Mouse (Mus musculus) A20 (cell line): ENCODE data around the gene Gm20605.

Experiments used
- DNase-seq: peaks from one replicate; pipeline ENCODE4 v3.0.0-alpha.2; 2011; ENCODE audit warnings: low read depth, low spot score

The Gm20605 gene

GRCm38 (mm10) chr5:137649669-137650571 lies 20.9 kb downstream of the Gm20605 start:
- peak; percentile 94 for DNase-seq

GRCm38 (mm10) chr5:137652474-137652873 lies 23.5 kb downstream of the Gm20605 start:
- DNase-seq, result peak; percentile 64

- DNase-seq, result no peak
These were observed 24.4 kb downstream of the Gm20605 start for GRCm38 (mm10) chr5:137653366-137653765.

GRCm38 (mm10) chr5:137654746-137655145 lies 25.8 kb downstream of the Gm20605 start:
- DNase-seq, result no peak

- peak; percentile 51 for DNase-seq
These were observed 28.0 kb downstream of the Gm20605 start for GRCm38 (mm10) chr5:137656977-137657376.

- DNase-seq, result no peak
These were observed 31.2 kb downstream of the Gm20605 start for GRCm38 (mm10) chr5:137660064-137660688.

- DNase-seq, result no peak
These were observed 34.1 kb downstream of the Gm20605 start for GRCm38 (mm10) chr5:137663057-137663456.

GRCm38 (mm10) chr5:137668971-137669370 lies 40.0 kb downstream of the Gm20605 start:
- no peak for DNase-seq

GRCm38 (mm10) chr5:137670240-137670639 lies 41.3 kb downstream of the Gm20605 start:
- DNase-seq, result no peak

- DNase-seq, result peak; percentile 35
These were observed 42.7 kb downstream of the Gm20605 start for GRCm38 (mm10) chr5:137671443-137672240.

GRCm38 (mm10) chr5:137672361-137672760 lies 43.4 kb downstream of the Gm20605 start:
- no peak for DNase-seq

- no peak for DNase-seq
These were observed 44.0 kb downstream of the Gm20605 start for GRCm38 (mm10) chr5:137673015-137673414.

GRCm38 (mm10) chr5:137674786-137675185 lies 45.8 kb downstream of the Gm20605 start:
- no peak for DNase-seq

GRCm38 (mm10) chr5:137677859-137678258 lies 48.9 kb downstream of the Gm20605 start:
- DNase-seq, result no peak

GRCm38 (mm10) chr5:137678736-137679135 lies 49.8 kb downstream of the Gm20605 start:
- DNase-seq, result no peak

GRCm38 (mm10) chr5:137679726-137680125 lies 50.8 kb downstream of the Gm20605 start:
- no peak for DNase-seq

GRCm38 (mm10) chr5:137682526-137682925 lies 53.6 kb downstream of the Gm20605 start:
- no peak for DNase-seq

GRCm38 (mm10) chr5:137683388-137684293 lies 54.7 kb downstream of the Gm20605 start:
- DNase-seq, result peak; percentile 77

- DNase-seq, result peak; percentile 100
These were observed 55.5 kb downstream of the Gm20605 start, which contains the start of gene Agfg2 for GRCm38 (mm10) chr5:137684294-137685123. Agfg2 (minus strand) TSS chr5:137684726.

- no peak for DNase-seq
These were observed 56.7 kb downstream of the Gm20605 start for GRCm38 (mm10) chr5:137685653-137686052.
